Mouse (Mus musculus) spleen, adult 2 months (tissue): ENCODE measurements around the gene Atp6v1b1. TPM values are rescaled to one million over a fixed set of nuclear protein-coding genes. Genes with fewer than 3 reads are reported as not detected.

Experiments used
- DNase-seq, 2 experiments: peaks; one replicate each; pipeline versions ENCODE4 v3.0.0 to v3.0.0-alpha.2; 2012 to 2021; ENCODE audit warnings: low spot score in 2 of 2, low read depth in 1 of 2
- H3K27ac ChIP-seq: fragments of 200-500 bp; 2 replicates; pipeline ENCODE4 v1.5.1; 2012; ENCODE audit warnings: low read length, inconsistent platforms; ENCODE audit not compliant: insufficient read depth
- H3K27me3 ChIP-seq: fragments of 200-500 bp; 2 replicates; pipeline ENCODE4 v1.6.1; 2012; ENCODE audit warnings: mild to moderate bottlenecking, moderate library complexity, low read length, inconsistent platforms; ENCODE audit not compliant: control insufficient read depth, insufficient read depth
- H3K36me3 ChIP-seq: fragments of 200-500 bp; 2 replicates; pipeline ENCODE4 v1.6.1; 2012; ENCODE audit warnings: mild to moderate bottlenecking, low read length, inconsistent platforms; ENCODE audit not compliant: control insufficient read depth, insufficient read depth
- H3K4me1 ChIP-seq: fragments of 200-500 bp; 2 replicates; pipeline ENCODE4 v1.6.1; 2011; ENCODE audit warnings: inconsistent platforms; ENCODE audit not compliant: control insufficient read depth, insufficient read depth, insufficient read length
- H3K4me3 ChIP-seq: fragments of 200-500 bp; 2 replicates; pipeline ENCODE4 v1.5.1; 2011; ENCODE audit warnings: mild to moderate bottlenecking, inconsistent platforms; ENCODE audit not compliant: insufficient read depth, insufficient read length; ENCODE audit errors: extremely low read depth
- CTCF ChIP-seq: fragments of 200-500 bp; IDR thresholded peaks from 2 replicates; pipeline ENCODE4 v1.5.1; 2011; ENCODE audit warnings: mild to moderate bottlenecking, inconsistent platforms; ENCODE audit not compliant: insufficient read depth, insufficient read length, insufficient replicate concordance; ENCODE audit errors: extremely low read depth
- POLR2A ChIP-seq: fragments of 200-500 bp; IDR thresholded peaks from 2 replicates; pipeline ENCODE4 v1.6.1; 2011; ENCODE audit warnings: low read depth, low read length, inconsistent platforms
- WGBS: fragments of 180-500 bp; shearing (Covaris S2); methylation state at CpG from one replicate; pipeline ENCODE4 v1.1.7; 2018; 5-methylcytosine and 5-hydroxymethylcytosine counted together
- polyA plus RNA-seq: library from polyadenylated mRNA; depleted of rRNA; stranded (reverse); fragments of >200 nt; gene quantifications from 2 replicates; pipeline ENCODE4 v1.2.3, GENCODE M21; 2012

The Atp6v1b1 gene
- polyA plus RNA-seq, 1 experiment = 0.14 TPM

- no peaks in the 10 kb centered on the region for H3K36me3 ChIP-seq
- no peak overlapping the region for H3K27ac ChIP-seq
- 4% methylated on average over 32 of the region's 32 CpGs for WGBS
- peak overlapping the region; percentile 9; the same call in 1 of the 2 replicates for H3K4me3 ChIP-seq
- DNase-seq = no peak
- TF ChIP-seq POLR2A (no peak), CTCF (no peak)
- H3K27me3 ChIP-seq = peaks cover 24% of the 10 kb centered on the region
- H3K4me1 ChIP-seq = peaks cover 7% of the 10 kb centered on the region
These were observed 32.3 kb upstream of the Atp6v1b1 start for GRCm38 (mm10) chr6:83710361-83711066.

DNA sequence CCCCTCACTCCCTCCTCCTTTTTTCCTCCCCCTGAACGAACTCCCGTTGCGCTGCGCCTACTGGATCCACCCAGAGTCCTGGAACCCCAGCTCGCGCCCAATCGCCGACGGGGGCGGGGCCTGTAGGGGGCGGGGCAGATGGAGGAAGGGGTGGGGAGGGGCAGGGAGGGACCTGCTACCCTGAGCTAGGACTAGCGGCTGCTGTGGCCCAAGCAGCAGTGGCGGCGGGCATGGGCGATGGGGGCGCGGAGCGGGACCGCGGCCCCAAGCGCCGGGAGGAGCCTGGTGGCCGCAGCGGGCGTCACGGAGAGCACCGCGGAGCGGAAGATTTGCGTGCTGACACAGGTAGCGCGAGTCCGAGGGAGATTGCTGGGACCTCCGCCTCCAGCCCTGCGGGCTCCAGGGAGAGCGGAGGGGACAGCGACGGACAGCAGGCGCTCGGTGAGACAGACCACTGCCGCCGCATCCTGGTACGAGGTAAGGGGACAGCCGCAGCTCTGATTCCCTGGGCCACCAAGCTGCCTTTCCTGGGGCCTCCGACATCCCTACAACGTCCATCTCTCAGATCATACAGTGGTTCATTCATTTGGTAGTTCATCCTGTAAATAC, 31.6 kb upstream of the Atp6v1b1 start, which contains the start of gene Vax2:
TSS of gene Vax2 (plus strand) at position 198 of the 609 bp plus-strand sequence.
- peaks cover 7% of the 10 kb centered on the region for H3K4me1 ChIP-seq
- TF ChIP-seq POLR2A (no peak), CTCF (no peak)
- H3K4me3 ChIP-seq = peak within 1 kb of the TSS; percentile 21; the same call in 1 of the 2 replicates
- DNase-seq = peak in 1 of 2 experiments; percentile 20
- H3K27me3 ChIP-seq = peaks cover 24% of the 10 kb centered on the region
- WGBS = 2% methylated on average over 46 of the region's 46 CpGs
- H3K36me3 ChIP-seq = no peaks in the 10 kb centered on the region
- H3K27ac ChIP-seq = no peak within 1 kb of the TSS

- Histone ChIP-seq H3K4me1 (peaks cover 7% of the 10 kb centered on the region), H3K4me3 (no peak overlapping the region), H3K27me3 (peaks cover 26% of the 10 kb centered on the region), H3K27ac (no peak overlapping the region), H3K36me3 (no peaks in the 10 kb centered on the region)
- no peak for DNase-seq
- WGBS = 14% methylated on average over 45 of the region's 45 CpGs
- TF ChIP-seq CTCF (no peak), POLR2A (no peak)
These were observed 30.9 kb upstream of the Atp6v1b1 start for GRCm38 (mm10) chr6:83711725-83712475.

DNA sequence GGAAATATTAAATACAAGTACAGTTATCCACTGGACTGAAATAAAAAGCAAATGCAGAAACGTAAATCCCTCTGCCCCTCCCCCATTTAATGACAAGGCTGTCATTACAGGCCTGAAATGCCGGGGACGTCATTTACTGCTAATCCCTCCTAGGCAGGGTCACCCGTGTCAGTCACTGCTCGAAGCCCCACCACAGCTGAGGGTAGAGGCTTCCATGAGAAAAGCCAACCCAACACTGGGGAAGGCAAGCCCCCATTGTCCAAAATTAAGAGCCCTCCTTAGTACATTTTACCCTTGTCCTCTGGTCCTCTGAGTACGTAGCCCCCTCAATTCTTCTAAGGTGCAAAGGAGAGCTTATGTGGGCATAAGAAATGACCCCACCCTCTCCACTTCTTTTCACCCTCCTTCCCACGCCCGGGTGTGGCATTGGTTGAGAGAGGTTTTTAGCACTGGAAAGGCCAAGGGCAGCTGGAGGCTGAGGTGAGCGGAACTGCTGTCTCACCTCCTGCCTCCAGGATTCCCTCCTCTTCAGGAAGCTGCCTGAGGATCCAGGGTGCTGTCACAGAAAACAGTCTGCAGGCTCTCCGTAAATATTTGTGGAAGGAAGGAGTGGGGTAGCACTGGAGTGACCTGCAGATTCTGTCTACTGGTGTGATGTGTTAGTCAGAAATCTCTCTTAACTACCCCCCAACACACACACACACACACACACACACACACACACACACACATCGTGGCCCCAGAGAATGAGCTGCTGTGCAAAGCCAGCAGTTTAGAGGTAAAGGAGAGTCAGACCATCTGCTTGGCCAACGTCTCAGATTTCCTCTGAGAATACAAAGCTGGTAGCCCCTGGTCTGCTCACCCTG, 29.3 kb upstream of the Atp6v1b1 start:
- DNase-seq = no peak
- H3K4me3 ChIP-seq = no peak overlapping the region
- H3K4me1 ChIP-seq = peaks cover 7% of the 10 kb centered on the region
- no peak overlapping the region for H3K27ac ChIP-seq
- H3K27me3 ChIP-seq = peaks cover 29% of the 10 kb centered on the region
- no peaks in the 10 kb centered on the region for H3K36me3 ChIP-seq
- TF ChIP-seq CTCF = no peak
- no peak for TF ChIP-seq POLR2A
- 15% methylated on average over 12 of the region's 12 CpGs for WGBS

GRCm38 (mm10) chr6:83714221-83715123, 28.3 kb upstream of the Atp6v1b1 start:
- Histone ChIP-seq H3K27ac (no peak overlapping the region), H3K36me3 (no peaks in the 10 kb centered on the region), H3K4me3 (no peak overlapping the region), H3K4me1 (peaks cover 7% of the 10 kb centered on the region), H3K27me3 (peaks cover 32% of the 10 kb centered on the region)
- 7% methylated on average over 34 of the region's 34 CpGs for WGBS
- no peak for DNase-seq
- TF ChIP-seq POLR2A = no peak
- TF ChIP-seq CTCF = no peak
